Mouse (Mus musculus) T-helper 2 cell (primary cell): ENCODE results near the gene A4galt.
"Not testable (repeated sequence)": the region's sequence is repeated elsewhere in the genome, so short reads cannot be mapped to it uniquely, and the experiment has no call there.

ENCODE experiments used
- in situ Hi-C: fragments of 300-600 bp; cut with MboI, MseI; formaldehyde crosslinking; loops from one replicate; pipeline ENCODE4 v1.15.1; 2025; ENCODE audit warnings: high pct_unique_total_duplicates

A4galt gene

GRCm38 (mm10) chr15:83268428-83268827 is 16.9 kb upstream of the A4galt start:
- in situ Hi-C loops = not testable (repeated sequence)

- in situ Hi-C loops = no loop called here
Observed at GRCm38 (mm10) chr15:83265269-83265668, 13.7 kb upstream of the A4galt start.

- in situ Hi-C loops = no loop called here
Observed at GRCm38 (mm10) chr15:83263405-83263804, 11.8 kb upstream of the A4galt start.

GRCm38 (mm10) chr15:83257906-83258305 is 6.3 kb upstream of the A4galt start:
- in situ Hi-C loops = no loop called here

- in situ Hi-C loops = no loop called here
Observed at GRCm38 (mm10) chr15:83256491-83256890, 4.9 kb upstream of the A4galt start.

- in situ Hi-C loops = no loop called here
Observed at GRCm38 (mm10) chr15:83255944-83256343, 4.4 kb upstream of the A4galt start.

GRCm38 (mm10) chr15:83255191-83255782 is 3.7 kb upstream of the A4galt start:
- in situ Hi-C loops = no loop called here

- in situ Hi-C loops = no loop called here
Observed at GRCm38 (mm10) chr15:83254372-83255070, 2.9 kb upstream of the A4galt start.

- in situ Hi-C loops = no loop called here
Observed at GRCm38 (mm10) chr15:83252060-83252459, 486 bp upstream of the A4galt start.

- in situ Hi-C loops = no loop called here
Observed at GRCm38 (mm10) chr15:83250651-83251175, 861 bp downstream of the A4galt start.

- in situ Hi-C loops = no loop called here
Observed at GRCm38 (mm10) chr15:83249535-83250287, 1.9 kb downstream of the A4galt start.

- in situ Hi-C loops = no loop called here
Observed at GRCm38 (mm10) chr15:83248236-83248844, 3.2 kb downstream of the A4galt start.

GRCm38 (mm10) chr15:83244371-83244770 is 7.2 kb downstream of the A4galt start:
- in situ Hi-C loops = no loop called here

- in situ Hi-C loops = no loop called here
Observed at GRCm38 (mm10) chr15:83241961-83242680, 9.5 kb downstream of the A4galt start.

GRCm38 (mm10) chr15:83241497-83241896 is 10.1 kb downstream of the A4galt start:
- in situ Hi-C loops = no loop called here

GRCm38 (mm10) chr15:83237460-83238243 is 13.9 kb downstream of the A4galt start:
- in situ Hi-C loops = no loop called here

- in situ Hi-C loops = no loop called here
Observed at GRCm38 (mm10) chr15:83236824-83237223, 14.8 kb downstream of the A4galt start.

GRCm38 (mm10) chr15:83233219-83233992 is 18.2 kb downstream of the A4galt start:
- in situ Hi-C loops = no loop called here

GRCm38 (mm10) chr15:83227559-83227958 is 24.0 kb downstream of the A4galt start:
- in situ Hi-C loops = no loop called here

GRCm38 (mm10) chr15:83226871-83227270 is 24.7 kb downstream of the A4galt start:
- in situ Hi-C loops = no loop called here
